Mouse (Mus musculus) kidney, adult 2 months (tissue): Measurements from ENCODE around the gene Zmiz1.

ENCODE experiments used
- CTCF ChIP-seq: fragments of 200-500 bp; conservative IDR thresholded peaks from 2 replicates; pipeline ENCODE4 v1.5.1; 2011; ENCODE audit warnings: low read depth, mild to moderate bottlenecking, control low read depth, low read length, moderate library complexity, mixed read lengths; ENCODE audit not compliant: insufficient read depth, insufficient read length
- POLR2A ChIP-seq: fragments of 200-500 bp; IDR thresholded peaks from one replicate; pipeline ENCODE4 v1.6.1; 2011; ENCODE audit warnings: low read depth, low read length, control low read depth

- TF ChIP-seq POLR2A, result no peak
- TF ChIP-seq CTCF, result no peak; the same call in 1 of the 2 replicates
Observed at GRCm38 (mm10) chr14:25468891-25469529, 10.0 kb downstream of the Zmiz1 start.
